Mouse (Mus musculus): ENCODE results near the gene Atl1. TPM values are rescaled to one million over a fixed set of nuclear protein-coding genes. Genes with fewer than 3 reads are reported as not detected.

The Atl1 gene
- polyA plus RNA-seq, 1 experiment from 2014 or later = 129 TPM

GRCm38 (mm10) chr12:69917870-69918269 is 25.5 kb downstream of the Atl1 start:
- Histone ChIP-seq H3K4me3 (replicated peaks) (no peak overlapping the region), H3K4me1 (replicated peaks) (no peaks in the 10 kb centered on the region), H3K27me3 (no peaks in the 10 kb centered on the region), H3K9me3 (no peaks in the 10 kb centered on the region), H3K4me2 (replicated peaks) (no peak overlapping the region), H3K36me3 (no peaks in the 10 kb centered on the region), H3K27ac (no peak overlapping the region), H3K9ac (replicated peaks) (no peak overlapping the region)
- WGBS = 89% methylated on average over 2 of the region's 2 CpGs
- ATAC-seq = no peak

- H3K36me3 ChIP-seq = peaks cover 10% of the 10 kb centered on the region
- H3K27ac ChIP-seq = no peak overlapping the region
- H3K4me3 ChIP-seq (replicated peaks) = no peak overlapping the region
- no peak overlapping the region for H3K9ac ChIP-seq (replicated peaks)
- no peak overlapping the region for H3K4me2 ChIP-seq (replicated peaks)
- WGBS = 76% methylated on average over 1 of the region's 1 CpGs
- H3K9me3 ChIP-seq = no peaks in the 10 kb centered on the region
- no peaks in the 10 kb centered on the region for H3K27me3 ChIP-seq
- H3K4me1 ChIP-seq (replicated peaks) = no peaks in the 10 kb centered on the region
- ATAC-seq = no peak
Measured at GRCm38 (mm10) chr12:69922099-69922498, 29.7 kb downstream of the Atl1 start.

GRCm38 (mm10) chr12:69923128-69923527 is 30.7 kb downstream of the Atl1 start:
- Histone ChIP-seq H3K4me1 (replicated peaks) (no peaks in the 10 kb centered on the region), H3K4me2 (replicated peaks) (no peak overlapping the region), H3K9ac (replicated peaks) (no peak overlapping the region), H3K9me3 (no peaks in the 10 kb centered on the region), H3K36me3 (peaks cover 17% of the 10 kb centered on the region), H3K27me3 (no peaks in the 10 kb centered on the region), H3K27ac (no peak overlapping the region), H3K4me3 (replicated peaks) (no peak overlapping the region)
- ATAC-seq = no peak
- 81% methylated on average over 3 of the region's 3 CpGs for WGBS

- ATAC-seq = no peak
- no peaks in the 10 kb centered on the region for H3K27me3 ChIP-seq
- H3K9me3 ChIP-seq = no peaks in the 10 kb centered on the region
- H3K4me2 ChIP-seq (replicated peaks) = no peak overlapping the region
- no peaks in the 10 kb centered on the region for H3K4me1 ChIP-seq (replicated peaks)
- no peak overlapping the region for H3K4me3 ChIP-seq (replicated peaks)
- 63% methylated on average over 3 of the region's 3 CpGs for WGBS
- peaks cover 17% of the 10 kb centered on the region for H3K36me3 ChIP-seq
- no peak overlapping the region for H3K9ac ChIP-seq (replicated peaks)
- H3K27ac ChIP-seq = no peak overlapping the region
Measured at GRCm38 (mm10) chr12:69923603-69924002, 31.2 kb downstream of the Atl1 start.

- WGBS = 16% methylated on average over 5 of the region's 5 CpGs
- H3K27me3 ChIP-seq = no peaks in the 10 kb centered on the region
- no peak for ATAC-seq
Measured at GRCm38 (mm10) chr12:69924012-69924411, 31.6 kb downstream of the Atl1 start.

GRCm38 (mm10) chr12:69926716-69927115 is 34.3 kb downstream of the Atl1 start:
- Histone ChIP-seq H3K4me1 (replicated peaks) (no peaks in the 10 kb centered on the region), H3K4me2 (replicated peaks) (no peak overlapping the region), H3K4me3 (replicated peaks) (no peak overlapping the region), H3K27me3 (no peaks in the 10 kb centered on the region), H3K27ac (no peak overlapping the region), H3K9ac (replicated peaks) (no peak overlapping the region), H3K36me3 (peaks cover 32% of the 10 kb centered on the region), H3K9me3 (no peaks in the 10 kb centered on the region)
- ATAC-seq = no peak
- WGBS = 59% methylated on average over 7 of the region's 7 CpGs

More at GRCm38 (mm10) chr12:69924012-69924411, 31.6 kb downstream of the Atl1 start:
- H3K4me1 ChIP-seq (replicated peaks) = no peaks in the 10 kb centered on the region
- H3K9me3 ChIP-seq = no peaks in the 10 kb centered on the region
- no peak overlapping the region for H3K27ac ChIP-seq
- no peak overlapping the region for H3K9ac ChIP-seq (replicated peaks)
- peaks cover 18% of the 10 kb centered on the region for H3K36me3 ChIP-seq
- no peak overlapping the region for H3K4me2 ChIP-seq (replicated peaks)
- no peak overlapping the region for H3K4me3 ChIP-seq (replicated peaks)

GRCm38 (mm10) chr12:69937731-69938130 is 45.3 kb downstream of the Atl1 start:
- no peak for ATAC-seq
- 43% methylated on average over 5 of the region's 5 CpGs for WGBS
- Histone ChIP-seq H3K9me3 (no peaks in the 10 kb centered on the region), H3K4me3 (replicated peaks) (no peak overlapping the region), H3K4me2 (replicated peaks) (no peak overlapping the region), H3K36me3 (peaks cover 73% of the 10 kb centered on the region), H3K27me3 (no peaks in the 10 kb centered on the region), H3K4me1 (replicated peaks) (no peaks in the 10 kb centered on the region), H3K27ac (no peak overlapping the region), H3K9ac (replicated peaks) (no peak overlapping the region)

- no peak overlapping the region for H3K4me2 ChIP-seq (replicated peaks)
- H3K36me3 ChIP-seq = peaks cover 64% of the 10 kb centered on the region
- no peaks in the 10 kb centered on the region for H3K9me3 ChIP-seq
- no peak for ATAC-seq
- WGBS = 68% methylated on average over 2 of the region's 2 CpGs
- H3K4me3 ChIP-seq (replicated peaks) = no peak overlapping the region
- H3K9ac ChIP-seq (replicated peaks) = no peak overlapping the region
- no peaks in the 10 kb centered on the region for H3K27me3 ChIP-seq
- H3K4me1 ChIP-seq (replicated peaks) = no peaks in the 10 kb centered on the region
- no peak overlapping the region for H3K27ac ChIP-seq
Measured at GRCm38 (mm10) chr12:69939291-69939690, 46.9 kb downstream of the Atl1 start.

- Histone ChIP-seq H3K4me1 (replicated peaks) (no peaks in the 10 kb centered on the region), H3K36me3 (peaks cover 50% of the 10 kb centered on the region), H3K27ac (no peak overlapping the region), H3K27me3 (no peaks in the 10 kb centered on the region), H3K4me2 (replicated peaks) (no peak overlapping the region), H3K9ac (replicated peaks) (no peak overlapping the region), H3K9me3 (no peaks in the 10 kb centered on the region), H3K4me3 (replicated peaks) (no peak overlapping the region)
- no peak for ATAC-seq
- 39% methylated on average over 1 of the region's 1 CpGs for WGBS
Measured at GRCm38 (mm10) chr12:69941655-69942329, 49.4 kb downstream of the Atl1 start.

- Histone ChIP-seq H3K4me2 (replicated peaks) (no peak overlapping the region), H3K36me3 (peaks cover 48% of the 10 kb centered on the region), H3K27ac (no peak overlapping the region), H3K9me3 (no peaks in the 10 kb centered on the region), H3K27me3 (no peaks in the 10 kb centered on the region), H3K9ac (replicated peaks) (no peak overlapping the region), H3K4me1 (replicated peaks) (no peaks in the 10 kb centered on the region), H3K4me3 (replicated peaks) (no peak overlapping the region)
- WGBS = 94% methylated on average over 5 of the region's 5 CpGs
- no peak for ATAC-seq
Measured at GRCm38 (mm10) chr12:69945861-69946260, 53.4 kb downstream of the Atl1 start.

GRCm38 (mm10) chr12:69947502-69947901 is 55.1 kb downstream of the Atl1 start:
- no peak overlapping the region for H3K4me3 ChIP-seq (replicated peaks)
- peaks cover 43% of the 10 kb centered on the region for H3K36me3 ChIP-seq

GRCm38 (mm10) chr12:69957378-69957777 is 65.0 kb downstream of the Atl1 start:
- H3K9ac ChIP-seq (replicated peaks) = no peak overlapping the region
- no peak overlapping the region for H3K4me3 ChIP-seq (replicated peaks)
- no peak for ATAC-seq
- H3K27me3 ChIP-seq = no peaks in the 10 kb centered on the region
- H3K4me2 ChIP-seq (replicated peaks) = no peak overlapping the region
- WGBS = 87% methylated on average over 2 of the region's 2 CpGs
- no peaks in the 10 kb centered on the region for H3K9me3 ChIP-seq
- H3K27ac ChIP-seq = no peak overlapping the region
- peaks cover 57% of the 10 kb centered on the region for H3K36me3 ChIP-seq
- no peaks in the 10 kb centered on the region for H3K4me1 ChIP-seq (replicated peaks)

More at GRCm38 (mm10) chr12:69947502-69947901, 55.1 kb downstream of the Atl1 start:
- 84% methylated on average over 3 of the region's 3 CpGs for whole genome bisulfite sequencing
- ATAC-seq = no peak
- no peaks in the 10 kb centered on the region for H3K4me1 ChIP-seq (replicated peaks)
- H3K9me3 ChIP-seq = no peaks in the 10 kb centered on the region
- no peak overlapping the region for H3K9ac ChIP-seq (replicated peaks)
- H3K4me2 ChIP-seq (replicated peaks) = no peak overlapping the region
- no peak overlapping the region for H3K27ac ChIP-seq
- H3K27me3 ChIP-seq = no peaks in the 10 kb centered on the region

- 64% methylated on average over 4 of the region's 4 CpGs for WGBS
- H3K4me3 ChIP-seq (replicated peaks) = no peak overlapping the region
- no peaks in the 10 kb centered on the region for H3K4me1 ChIP-seq (replicated peaks)
- no peaks in the 10 kb centered on the region for H3K27me3 ChIP-seq
- H3K4me2 ChIP-seq (replicated peaks) = no peak overlapping the region
- H3K36me3 ChIP-seq = peaks cover 76% of the 10 kb centered on the region
- no peak overlapping the region for H3K9ac ChIP-seq (replicated peaks)
- H3K27ac ChIP-seq = no peak overlapping the region
- ATAC-seq = no peak
- H3K9me3 ChIP-seq = no peaks in the 10 kb centered on the region
Measured at GRCm38 (mm10) chr12:69962468-69962867, 70.1 kb downstream of the Atl1 start.
